Mouse (Mus musculus) heart, adult 18-20 months (tissue): ENCODE measurements around the gene Ube2z. TPM values are rescaled to one million over a fixed set of nuclear protein-coding genes. Genes with fewer than 3 reads are reported as not detected.
"Not testable (repeated sequence)": the region's sequence is repeated elsewhere in the genome, so short reads cannot be mapped to it uniquely, and the experiment has no call there.

Experiments
- DNase-seq, 2 experiments: peaks; one replicate each; pipeline ENCODE4 v3.0.0; 2021 to 2022; ENCODE audit warnings: mixed read lengths in 1 of 2
- long read RNA-seq, 2 experiments: library from polyadenylated mRNA; stranded (forward); transcript quantifications; one replicate each; pipeline ENCODE4 v2.0.0; 2021
- total RNA-seq, 2 experiments: library from RNA; stranded (reverse); gene quantifications; 2 replicates each; pipeline ENCODE4 v1.2.3; 2021

The Ube2z gene
- 10 to 100 TPM; 32.0 to 32.3 TPM for total RNA-seq
- long read RNA-seq, experiment 1, transcript Ube2z-201 (7 exons, 3,997 nt): major isoform, 46 of 61 reads
- long read RNA-seq, experiment 1, partial matches to known transcripts: 14 of 61 reads
- long read RNA-seq, experiment 1, other reads (novel, unspliced or antisense): 1 of 61 reads
- long read RNA-seq, experiment 2, transcript Ube2z-201 (7 exons, 3,997 nt): major isoform, 18 of 30 reads
- long read RNA-seq, experiment 2, partial matches to known transcripts: 3 of 30 reads
- long read RNA-seq, experiment 2, other reads (novel, unspliced or antisense): 9 of 30 reads

GRCm38 (mm10) chr11:96065215-96065911, at the start of gene Ube2z:
Gene Ube2z (minus strand): TSS chr11:96065388.
- DNase-seq: peak; percentile 98

- no peak for DNase-seq
Observed at GRCm38 (mm10) chr11:96114077-96114476, 48.9 kb upstream of the Ube2z start.

GRCm38 (mm10) chr11:96111751-96112150, 46.6 kb upstream of the Ube2z start, which contains the start of gene Calcoco2:
Gene Calcoco2 (minus strand): TSS chr11:96111964.
- DNase-seq: no peak

- DNase-seq: not testable (repeated sequence)
Observed at GRCm38 (mm10) chr11:96110950-96111349, 45.8 kb upstream of the Ube2z start.

- no peak for DNase-seq
Observed at GRCm38 (mm10) chr11:96108376-96108775, 43.2 kb upstream of the Ube2z start.

- peak; percentile 35 to 65 for DNase-seq
Observed at GRCm38 (mm10) chr11:96093361-96093760, 28.2 kb upstream of the Ube2z start.

GRCm38 (mm10) chr11:96092674-96093291, 27.6 kb upstream of the Ube2z start:
- peak; percentile 41 to 62 for DNase-seq

- DNase-seq: no peak
Observed at GRCm38 (mm10) chr11:96091073-96091472, 25.9 kb upstream of the Ube2z start.

- DNase-seq: no peak
Observed at GRCm38 (mm10) chr11:96087981-96088380, 22.8 kb upstream of the Ube2z start.

- peak; percentile 44 to 49 for DNase-seq
Observed at GRCm38 (mm10) chr11:96082682-96083081, 17.5 kb upstream of the Ube2z start.

GRCm38 (mm10) chr11:96080736-96081135, 15.5 kb upstream of the Ube2z start:
- no peak for DNase-seq

- DNase-seq: no peak
Observed at GRCm38 (mm10) chr11:96076221-96077105, 11.3 kb upstream of the Ube2z start.

GRCm38 (mm10) chr11:96075509-96076220, 10.5 kb upstream of the Ube2z start, which contains the start of gene Atp5g1:
Gene Atp5g1 (minus strand): TSS chr11:96075670.
- peak; percentile 99 to 100 for DNase-seq

- DNase-seq: no peak
Observed at GRCm38 (mm10) chr11:96075177-96075508, 10.0 kb upstream of the Ube2z start.

- DNase-seq: peak in 1 of 2 experiments; percentile 17
Observed at GRCm38 (mm10) chr11:96074351-96075176, 9.4 kb upstream of the Ube2z start.

- peak in 1 of 2 experiments; percentile 24 for DNase-seq
Observed at GRCm38 (mm10) chr11:96073295-96073993, 8.3 kb upstream of the Ube2z start.

GRCm38 (mm10) chr11:96071013-96071412, 5.8 kb upstream of the Ube2z start:
- DNase-seq: no peak

- no peak for DNase-seq
Observed at GRCm38 (mm10) chr11:96070353-96070752, 5.2 kb upstream of the Ube2z start.

- DNase-seq: peak; percentile 46 to 58
Observed at GRCm38 (mm10) chr11:96068231-96068630, 3.0 kb upstream of the Ube2z start.
